Mouse (Mus musculus): ENCODE measurements around the gene Pitpnm2. TPM values are rescaled to one million over a fixed set of nuclear protein-coding genes. Genes with fewer than 3 reads are reported as not detected.
"Not testable (repeated sequence)": the region's sequence is repeated elsewhere in the genome, so short reads cannot be mapped to it uniquely, and the experiment has no call there.

Pitpnm2 gene
- polyA plus RNA-seq, 1 experiment from 2014 or later, result 8.4 TPM

GRCm38 (mm10) chr5:124219431-124219830, 30.1 kb downstream of the Pitpnm2 start:
- no peak overlapping the region for H3K4me2 ChIP-seq (ENCODE audit: low read length)
- WGBS, result 56% methylated on average over 10 of the region's 10 CpGs
- H3K27me3 ChIP-seq (replicated peaks; ENCODE audit: control insufficient read depth, insufficient read depth, low read length), result no peaks in the 10 kb centered on the region
- H3K9ac ChIP-seq (ENCODE audit: low read depth, low read length), result no peak overlapping the region
- peaks cover 12% of the 10 kb centered on the region for H3K4me1 ChIP-seq (ENCODE audit: control insufficient read depth, insufficient read depth, low read depth, low read length)
- H3K4me3 ChIP-seq (ENCODE audit: low read length), result no peak overlapping the region
- no peak overlapping the region for H3K27ac ChIP-seq (ENCODE audit: low read depth, low read length)
- no peaks in the 10 kb centered on the region for H3K36me3 ChIP-seq (ENCODE audit: control insufficient read depth, insufficient read depth, low read length)
- ATAC-seq, result 0 out of 2 replicates have a peak, but pooled peaks have one; percentile 18
- no peaks in the 10 kb centered on the region for H3K9me3 ChIP-seq (ENCODE audit: control insufficient read depth, low read length)

- ATAC-seq, result 0 out of 2 replicates have a peak, but pooled peaks have one; percentile 25
- H3K4me2 ChIP-seq (ENCODE audit: low read length), result no peak overlapping the region
- 45% methylated on average over 7 of the region's 7 CpGs for WGBS
- H3K4me1 ChIP-seq (ENCODE audit: control insufficient read depth, insufficient read depth, low read depth, low read length), result peaks cover 10% of the 10 kb centered on the region
- no peaks in the 10 kb centered on the region for H3K36me3 ChIP-seq (ENCODE audit: control insufficient read depth, insufficient read depth, low read length)
- H3K9me3 ChIP-seq (ENCODE audit: control insufficient read depth, low read length), result no peaks in the 10 kb centered on the region
- no peaks in the 10 kb centered on the region for H3K27me3 ChIP-seq (replicated peaks; ENCODE audit: control insufficient read depth, insufficient read depth, low read length)
- no peak overlapping the region for H3K27ac ChIP-seq (ENCODE audit: low read depth, low read length)
- no peak overlapping the region for H3K9ac ChIP-seq (ENCODE audit: low read depth, low read length)
- no peak overlapping the region for H3K4me3 ChIP-seq (ENCODE audit: low read length)
Observed at GRCm38 (mm10) chr5:124218986-124219385, 30.6 kb downstream of the Pitpnm2 start.

- no peak for ATAC-seq
- H3K9ac ChIP-seq (ENCODE audit: low read depth, low read length), result no peak overlapping the region
- peaks cover 10% of the 10 kb centered on the region for H3K4me1 ChIP-seq (ENCODE audit: control insufficient read depth, insufficient read depth, low read depth, low read length)
- no peak overlapping the region for H3K27ac ChIP-seq (ENCODE audit: low read depth, low read length)
- WGBS, result 47% methylated on average over 8 of the region's 8 CpGs
- no peak overlapping the region for H3K4me3 ChIP-seq (ENCODE audit: low read length)
- H3K27me3 ChIP-seq (replicated peaks; ENCODE audit: control insufficient read depth, insufficient read depth, low read length), result no peaks in the 10 kb centered on the region
- H3K9me3 ChIP-seq (ENCODE audit: control insufficient read depth, low read length), result no peaks in the 10 kb centered on the region
- H3K4me2 ChIP-seq (ENCODE audit: low read length), result no peak overlapping the region
- no peaks in the 10 kb centered on the region for H3K36me3 ChIP-seq (ENCODE audit: control insufficient read depth, insufficient read depth, low read length)
Observed at GRCm38 (mm10) chr5:124217566-124218249, 31.9 kb downstream of the Pitpnm2 start.

GRCm38 (mm10) chr5:124217092-124217491, 32.5 kb downstream of the Pitpnm2 start:
- not testable (repeated sequence) for H3K9me3 ChIP-seq (ENCODE audit: control insufficient read depth, low read length); H3K4me3 ChIP-seq (ENCODE audit: low read length); H3K27ac ChIP-seq (ENCODE audit: low read depth, low read length); H3K36me3 ChIP-seq (ENCODE audit: control insufficient read depth, insufficient read depth, low read length); H3K27me3 ChIP-seq (replicated peaks; ENCODE audit: control insufficient read depth, insufficient read depth, low read length); H3K4me2 ChIP-seq (ENCODE audit: low read length); H3K9ac ChIP-seq (ENCODE audit: low read depth, low read length); ATAC-seq
- WGBS, result 92% methylated on average over 5 of the region's 5 CpGs
- H3K4me1 ChIP-seq (ENCODE audit: control insufficient read depth, insufficient read depth, low read depth, low read length), result peaks cover 10% of the 10 kb centered on the region

- 94% methylated on average over 6 of the region's 6 CpGs for WGBS
- no peak overlapping the region for H3K4me3 ChIP-seq (ENCODE audit: low read length)
- H3K4me2 ChIP-seq (ENCODE audit: low read length), result no peak overlapping the region
- no peak overlapping the region for H3K9ac ChIP-seq (ENCODE audit: low read depth, low read length)
- no peaks in the 10 kb centered on the region for H3K9me3 ChIP-seq (ENCODE audit: control insufficient read depth, low read length)
- H3K4me1 ChIP-seq (ENCODE audit: control insufficient read depth, insufficient read depth, low read depth, low read length), result peaks cover 8% of the 10 kb centered on the region
- H3K36me3 ChIP-seq (ENCODE audit: control insufficient read depth, insufficient read depth, low read length), result no peaks in the 10 kb centered on the region
- no peak overlapping the region for H3K27ac ChIP-seq (ENCODE audit: low read depth, low read length)
- H3K27me3 ChIP-seq (replicated peaks; ENCODE audit: control insufficient read depth, insufficient read depth, low read length), result no peaks in the 10 kb centered on the region
- ATAC-seq, result no peak
Observed at GRCm38 (mm10) chr5:124216403-124216802, 33.2 kb downstream of the Pitpnm2 start.

- no peak for ATAC-seq
Observed at GRCm38 (mm10) chr5:124215647-124216046, 33.9 kb downstream of the Pitpnm2 start.

GRCm38 (mm10) chr5:124214516-124215145, 34.9 kb downstream of the Pitpnm2 start:
- ATAC-seq, result no peak
- Histone ChIP-seq H3K4me3 (ENCODE audit: low read length) (no peak overlapping the region), H3K27me3 (replicated peaks; ENCODE audit: control insufficient read depth, insufficient read depth, low read length) (no peaks in the 10 kb centered on the region), H3K9ac (ENCODE audit: low read depth, low read length) (no peak overlapping the region), H3K4me1 (ENCODE audit: control insufficient read depth, insufficient read depth, low read depth, low read length) (peaks cover 5% of the 10 kb centered on the region), H3K4me2 (ENCODE audit: low read length) (no peak overlapping the region), H3K27ac (ENCODE audit: low read depth, low read length) (no peak overlapping the region), H3K36me3 (ENCODE audit: control insufficient read depth, insufficient read depth, low read length) (no peaks in the 10 kb centered on the region), H3K9me3 (ENCODE audit: control insufficient read depth, low read length) (no peaks in the 10 kb centered on the region)
- 88% methylated on average over 14 of the region's 14 CpGs for WGBS

More at GRCm38 (mm10) chr5:124215647-124216046, 33.9 kb downstream of the Pitpnm2 start:
- no peak overlapping the region for H3K4me3 ChIP-seq (ENCODE audit: low read length)
- no peaks in the 10 kb centered on the region for H3K9me3 ChIP-seq (ENCODE audit: control insufficient read depth, low read length)
- no peak overlapping the region for H3K4me2 ChIP-seq (ENCODE audit: low read length)
- WGBS, result 86% methylated on average over 10 of the region's 10 CpGs
- no peaks in the 10 kb centered on the region for H3K36me3 ChIP-seq (ENCODE audit: control insufficient read depth, insufficient read depth, low read length)
- H3K27ac ChIP-seq (ENCODE audit: low read depth, low read length), result no peak overlapping the region
- H3K9ac ChIP-seq (ENCODE audit: low read depth, low read length), result no peak overlapping the region
- H3K4me1 ChIP-seq (ENCODE audit: control insufficient read depth, insufficient read depth, low read depth, low read length), result peaks cover 8% of the 10 kb centered on the region
- H3K27me3 ChIP-seq (replicated peaks; ENCODE audit: control insufficient read depth, insufficient read depth, low read length), result no peaks in the 10 kb centered on the region

GRCm38 (mm10) chr5:124213588-124214469, 35.7 kb downstream of the Pitpnm2 start:
- WGBS, result 86% methylated on average over 13 of the region's 13 CpGs

GRCm38 (mm10) chr5:124211669-124212068, 37.9 kb downstream of the Pitpnm2 start:
- 74% methylated on average over 2 of the region's 2 CpGs for WGBS
- Histone ChIP-seq H3K4me1 (ENCODE audit: control insufficient read depth, insufficient read depth, low read depth, low read length) (peaks cover 4% of the 10 kb centered on the region), H3K4me3 (ENCODE audit: low read length) (no peak overlapping the region), H3K9me3 (ENCODE audit: control insufficient read depth, low read length) (no peaks in the 10 kb centered on the region), H3K9ac (ENCODE audit: low read depth, low read length) (no peak overlapping the region), H3K4me2 (ENCODE audit: low read length) (no peak overlapping the region), H3K36me3 (ENCODE audit: control insufficient read depth, insufficient read depth, low read length) (no peaks in the 10 kb centered on the region), H3K27ac (ENCODE audit: low read depth, low read length) (no peak overlapping the region), H3K27me3 (replicated peaks; ENCODE audit: control insufficient read depth, insufficient read depth, low read length) (no peaks in the 10 kb centered on the region)
- no peak for ATAC-seq

More at GRCm38 (mm10) chr5:124213588-124214469, 35.7 kb downstream of the Pitpnm2 start:
- H3K4me2 ChIP-seq (ENCODE audit: low read length), result no peak overlapping the region
- no peak overlapping the region for H3K4me3 ChIP-seq (ENCODE audit: low read length)
- H3K9me3 ChIP-seq (ENCODE audit: control insufficient read depth, low read length), result no peaks in the 10 kb centered on the region
- 0 out of 2 replicates have a peak overlapping the region, but pooled peaks have one; percentile 39 for H3K27ac ChIP-seq (ENCODE audit: low read depth, low read length)
- H3K36me3 ChIP-seq (ENCODE audit: control insufficient read depth, insufficient read depth, low read length), result no peaks in the 10 kb centered on the region
- peaks cover 2% of the 10 kb centered on the region for H3K4me1 ChIP-seq (ENCODE audit: control insufficient read depth, insufficient read depth, low read depth, low read length)
- no peak overlapping the region for H3K9ac ChIP-seq (ENCODE audit: low read depth, low read length)
- H3K27me3 ChIP-seq (replicated peaks; ENCODE audit: control insufficient read depth, insufficient read depth, low read length), result no peaks in the 10 kb centered on the region
- no peak for ATAC-seq
